Mouse (Mus musculus) ES-E14 (cell line): ENCODE measurements around the gene Pih1d2.

Experiments used
- CHD2 ChIP-seq: IDR thresholded peaks from 2 replicates; pipeline ENCODE4 v1.6.1; 2014; ENCODE audit warnings: mild to moderate bottlenecking, low read depth, low read length, inconsistent platforms
- HCFC1 ChIP-seq: IDR thresholded peaks from 2 replicates; pipeline ENCODE4 v1.6.1; 2012; ENCODE audit warnings: low read length, inconsistent platforms, borderline replicate concordance; ENCODE audit not compliant: insufficient read depth
- MAFK ChIP-seq: IDR thresholded peaks from 2 replicates; pipeline ENCODE4 v1.6.1; 2014; ENCODE audit warnings: mild to moderate bottlenecking, low read depth, low read length, inconsistent platforms; ENCODE audit not compliant: insufficient read depth
- ZNF384 ChIP-seq: IDR thresholded peaks from 2 replicates; pipeline ENCODE4 v1.6.1; 2012; ENCODE audit warnings: low read depth, low read length, inconsistent platforms

- TF ChIP-seq MAFK (no peak), HCFC1 (no peak), ZNF384 (no peak), CHD2 (no peak)
Measured at GRCm38 (mm10) chr9:50633059-50633458, 15.9 kb downstream of the Pih1d2 start.
